Mouse (Mus musculus) myocyte (in vitro differentiated cells): Measurements from ENCODE around the gene P4htm. TPM values are rescaled to one million over a fixed set of nuclear protein-coding genes. Genes with fewer than 3 reads are reported as not detected.

Source experiments
- H3K27me3 ChIP-seq: one replicate; pipeline ENCODE4 v1.6.1; 2011; ENCODE audit not compliant: control insufficient read depth, insufficient read depth, insufficient read length
- H3K36me3 ChIP-seq: one replicate; pipeline ENCODE4 v1.6.1; 2011; ENCODE audit not compliant: control insufficient read depth, insufficient read depth
- H3K4me2 ChIP-seq: one replicate; pipeline ENCODE4 v1.6.1; 2011; ENCODE audit warnings: low read depth, control low read depth
- H3K4me3 ChIP-seq: one replicate; pipeline ENCODE4 v1.5.1; 2011; ENCODE audit warnings: mild to moderate bottlenecking, control low read depth, moderate library complexity
- H3K79me2 ChIP-seq: one replicate; pipeline ENCODE4 v1.6.1; 2011; ENCODE audit not compliant: control insufficient read depth, insufficient read depth
- H3ac ChIP-seq: one replicate; pipeline ENCODE4 v1.6.1; 2011; ENCODE audit not compliant: control insufficient read depth, insufficient read length
- CEBPB ChIP-seq: IDR thresholded peaks from 2 replicates; pipeline ENCODE4 v1.6.1; 2011; ENCODE audit warnings: mild to moderate bottlenecking, moderate library complexity; ENCODE audit not compliant: poor library complexity, insufficient read depth, severe bottlenecking
- E2F4 ChIP-seq: IDR thresholded peaks from one replicate; pipeline ENCODE4 v1.6.1; 2011; ENCODE audit warnings: mild to moderate bottlenecking, control low read depth, moderate library complexity; ENCODE audit not compliant: insufficient read depth
- MAX ChIP-seq: IDR thresholded peaks from one replicate; pipeline ENCODE4 v1.6.1; 2011; ENCODE audit warnings: low read depth, mild to moderate bottlenecking, control low read depth
- MYOD1 ChIP-seq, 3 experiments: IDR thresholded peaks; one replicate each; pipeline ENCODE4 v1.6.1; 2011; ENCODE audit warnings: control low read depth in 2 of 3, low read depth in 2 of 3, mild to moderate bottlenecking in 2 of 3, moderate library complexity in 1 of 3; ENCODE audit not compliant: insufficient read length in 2 of 3, control insufficient read depth in 1 of 3
- MYOG ChIP-seq, 3 experiments: IDR thresholded peaks; one replicate each; pipeline ENCODE4 v1.6.1; 2011; ENCODE audit warnings: control low read depth in 2 of 3, low read depth in 2 of 3, mild to moderate bottlenecking in 2 of 3; ENCODE audit not compliant: insufficient read length in 2 of 3, control insufficient read depth in 1 of 3, insufficient read depth in 1 of 3
- POLR2A ChIP-seq: IDR thresholded peaks from one replicate; pipeline ENCODE4 v1.6.1; 2011; ENCODE audit warnings: low read depth, mild to moderate bottlenecking, control low read depth, moderate library complexity; ENCODE audit not compliant: insufficient read length
- POLR2AphosphoS2 ChIP-seq: IDR thresholded peaks from one replicate; pipeline ENCODE4 v1.6.1; 2011; ENCODE audit warnings: low read depth, control low read depth; ENCODE audit not compliant: insufficient read length
- REST ChIP-seq: IDR thresholded peaks from one replicate; pipeline ENCODE4 v1.6.1; 2011; ENCODE audit warnings: mild to moderate bottlenecking, control low read depth, moderate library complexity; ENCODE audit not compliant: insufficient read depth, insufficient read length
- SRF ChIP-seq: IDR thresholded peaks from one replicate; pipeline ENCODE4 v1.6.1; 2011; ENCODE audit warnings: low read depth; ENCODE audit not compliant: control insufficient read depth, insufficient read length
- TCF12 ChIP-seq: IDR thresholded peaks from one replicate; pipeline ENCODE4 v1.6.1; 2011; ENCODE audit warnings: mild to moderate bottlenecking, control low read depth; ENCODE audit not compliant: poor library complexity, insufficient read depth, severe bottlenecking
- TCF3 ChIP-seq: IDR thresholded peaks from one replicate; pipeline ENCODE4 v1.6.1; 2011; ENCODE audit warnings: low read depth, control low read depth; ENCODE audit not compliant: insufficient read length
- USF1 ChIP-seq: IDR thresholded peaks from one replicate; pipeline ENCODE4 v1.6.1; 2011; ENCODE audit warnings: low read depth, mild to moderate bottlenecking, control low read depth, moderate library complexity
- polyA plus RNA-seq: library from polyadenylated mRNA; unstranded; fragments of >200 nt; fragmentation: generic; extraction: Trizol; gene quantifications from one replicate; pipeline ENCODE4 v1.2.1, GENCODE M21; 2012; ENCODE audit warnings: missing spikeins

Gene P4htm
- polyA plus RNA-seq, 1 experiment = 0.94 TPM

DNA sequence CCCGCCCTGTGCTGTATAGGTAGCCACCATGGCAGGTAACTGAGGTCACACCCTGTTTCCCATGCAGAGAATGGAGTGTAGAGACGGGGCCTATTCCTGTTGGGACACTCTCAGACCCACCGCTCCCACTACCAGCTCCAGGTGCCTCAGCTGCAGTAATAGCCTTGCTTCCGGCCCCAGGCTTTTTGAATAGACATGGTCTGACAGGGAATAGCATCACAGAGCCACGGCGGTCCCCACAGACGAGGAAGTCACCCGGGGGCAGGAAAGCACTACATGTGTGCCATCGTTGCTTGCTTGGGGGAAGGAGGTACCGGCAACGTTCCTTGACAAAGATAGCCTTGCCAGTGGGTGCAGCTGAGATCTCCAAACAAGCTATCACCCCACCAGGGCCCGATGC lies 22.5 kb downstream of the P4htm start:
- H3K4me3 ChIP-seq = no peak overlapping the region
- H3K27me3 ChIP-seq = no peaks in the 10 kb centered on the region
- peaks cover 8% of the 10 kb centered on the region for H3K36me3 ChIP-seq
- peaks cover 3% of the 10 kb centered on the region for H3K79me2 ChIP-seq
- H3K4me2 ChIP-seq = no peak overlapping the region
- TF ChIP-seq POLR2AphosphoS2 (no peak), E2F4 (no peak), CEBPB (no peak), TCF3 (no peak), SRF (no peak), MYOG (IDR thresholded peaks at IDR 0.05; ENCODE audit: control insufficient read depth in 1 of 3, insufficient read depth in 1 of 3, insufficient read length in 2 of 3, low read depth in 2 of 3) (no peak), MYOD1 (IDR thresholded peaks at IDR 0.05; ENCODE audit: control insufficient read depth in 1 of 3, insufficient read length in 2 of 3, low read depth in 2 of 3) (no peak)
- H3ac ChIP-seq = no peak overlapping the region

- Histone ChIP-seq H3K4me3 (no peak overlapping the region), H3ac (no peak overlapping the region), H3K4me2 (no peak overlapping the region), H3K27me3 (no peaks in the 10 kb centered on the region), H3K36me3 (peaks cover 8% of the 10 kb centered on the region), H3K79me2 (peaks cover 3% of the 10 kb centered on the region)
- no peak for TF ChIP-seq MYOG (IDR thresholded peaks at IDR 0.05; ENCODE audit: control insufficient read depth in 1 of 3, insufficient read depth in 1 of 3, insufficient read length in 2 of 3, low read depth in 2 of 3)
- TF ChIP-seq E2F4 = no peak
- no peak for TF ChIP-seq MAX
- TF ChIP-seq TCF12 = no peak
- TF ChIP-seq POLR2A = no peak
- no peak for TF ChIP-seq CEBPB
- TF ChIP-seq USF1 = no peak
- no peak for TF ChIP-seq POLR2AphosphoS2
- no peak for TF ChIP-seq REST
- TF ChIP-seq MYOD1 (IDR thresholded peaks at IDR 0.05; ENCODE audit: control insufficient read depth in 1 of 3, insufficient read length in 2 of 3, low read depth in 2 of 3) = no peak
- no peak for TF ChIP-seq SRF
- TF ChIP-seq TCF3 = no peak
These were observed 23.4 kb downstream of the P4htm start for GRCm38 (mm10) chr9:108573774-108574690.

DNA sequence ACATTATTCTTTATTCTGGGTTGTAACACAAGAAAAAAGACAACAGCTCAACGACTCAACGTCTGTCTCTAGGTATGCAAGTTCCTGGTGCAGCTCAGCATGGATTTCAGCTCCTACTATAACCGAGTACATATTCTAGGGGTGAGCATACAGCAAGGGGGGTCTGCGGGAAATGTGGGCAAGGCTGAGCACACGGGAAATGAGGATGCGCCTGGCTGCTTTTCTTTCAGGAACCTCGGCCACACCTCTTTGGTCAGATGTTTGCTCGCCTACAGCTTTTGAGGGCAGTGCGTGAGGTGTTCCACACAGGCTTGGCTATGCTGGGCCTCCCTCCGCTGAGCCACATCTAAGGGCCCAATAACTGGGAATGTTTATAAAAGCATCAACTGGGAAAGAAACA lies 25.1 kb downstream of the P4htm start:
- H3K36me3 ChIP-seq = peaks cover 8% of the 10 kb centered on the region
- H3K4me2 ChIP-seq = no peak overlapping the region
- H3K27me3 ChIP-seq = no peaks in the 10 kb centered on the region
- TF ChIP-seq MYOD1 (IDR thresholded peaks at IDR 0.05; ENCODE audit: control insufficient read depth in 1 of 3, insufficient read length in 2 of 3, low read depth in 2 of 3) = no peak
- no peaks in the 10 kb centered on the region for H3K79me2 ChIP-seq
- no peak overlapping the region for H3ac ChIP-seq
- H3K4me3 ChIP-seq = no peak overlapping the region

DNA sequence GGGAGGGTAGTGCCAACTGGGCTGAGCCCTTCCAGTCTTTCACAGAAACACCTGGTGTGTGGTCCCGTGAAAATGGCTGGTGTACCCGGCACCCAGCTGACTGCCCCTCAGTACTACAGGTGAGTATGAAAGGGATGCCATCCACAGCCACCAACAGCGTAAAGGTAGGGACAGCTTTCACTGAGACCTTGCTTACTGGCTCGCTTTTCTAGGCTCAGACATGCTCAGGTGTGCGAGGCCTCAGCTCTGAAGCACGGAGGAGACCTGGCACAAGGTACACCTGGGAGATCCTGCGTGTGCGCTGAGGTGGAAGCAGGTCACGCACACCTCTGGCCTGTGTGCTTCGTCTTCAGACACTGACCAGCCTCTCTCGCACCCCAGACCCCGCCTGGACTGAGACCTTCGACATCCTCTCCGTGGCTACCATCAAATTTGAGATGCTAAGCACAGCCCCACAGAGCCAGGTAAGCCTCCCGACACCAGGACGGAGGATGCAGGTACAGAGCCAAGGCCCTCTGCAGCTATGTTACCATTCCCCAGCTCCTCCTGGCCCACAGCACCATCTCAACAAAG lies 26.0 kb downstream of the P4htm start:
- H3K36me3 ChIP-seq = peaks cover 8% of the 10 kb centered on the region
- TF ChIP-seq POLR2AphosphoS2 (peak; percentile 70), CEBPB (no peak), POLR2A (peak; percentile 24)

GRCm38 (mm10) chr9:108570207-108570896 lies 27.1 kb downstream of the P4htm start:
- no peaks in the 10 kb centered on the region for H3K27me3 ChIP-seq
- peaks cover 12% of the 10 kb centered on the region for H3K36me3 ChIP-seq

More for the DNA sequence above, 26.0 kb downstream of the P4htm start:
- H3K27me3 ChIP-seq = no peaks in the 10 kb centered on the region
- no peaks in the 10 kb centered on the region for H3K79me2 ChIP-seq
- H3K4me3 ChIP-seq = no peak overlapping the region
- H3K4me2 ChIP-seq = no peak overlapping the region
- no peak overlapping the region for H3ac ChIP-seq

More at GRCm38 (mm10) chr9:108570207-108570896, 27.1 kb downstream of the P4htm start:
- peak; percentile 25 for TF ChIP-seq POLR2AphosphoS2
- TF ChIP-seq MYOG (IDR thresholded peaks at IDR 0.05; ENCODE audit: control insufficient read depth in 1 of 3, insufficient read depth in 1 of 3, insufficient read length in 2 of 3, low read depth in 2 of 3) = peak in 1 of 3 experiments; percentile 10
- peak; percentile 26 for TF ChIP-seq POLR2A
- TF ChIP-seq E2F4 = no peak
- no peak for TF ChIP-seq TCF3
- TF ChIP-seq MYOD1 (IDR thresholded peaks at IDR 0.05; ENCODE audit: control insufficient read depth in 1 of 3, insufficient read length in 2 of 3, low read depth in 2 of 3) = no peak
- Histone ChIP-seq H3K4me3 (peak overlapping the region; percentile 52), H3K79me2 (no peaks in the 10 kb centered on the region), H3K4me2 (peak overlapping the region; percentile 99), H3ac (no peak overlapping the region)
